Mouse (Mus musculus) hindbrain, embryonic 16.5 days (tissue): ENCODE data around the gene Adssl1. TPM values are rescaled to one million over a fixed set of nuclear protein-coding genes. Genes with fewer than 3 reads are reported as not detected.

Experiments used
- ATAC-seq: fragments of 200-750 bp; cut with Nextera tagmentation; 2 replicates; pipeline ENCODE4 v1.8.0; 2017; ENCODE audit warnings: moderate TSS enrichment, moderate library complexity
- H3K27ac ChIP-seq: fragments of 300-500 bp; sonication (generic); 2 replicates; pipeline ENCODE4 v1.5.1; 2014; ENCODE audit warnings: low read depth, mild to moderate bottlenecking, control low read depth, low read length, moderate library complexity
- H3K27me3 ChIP-seq: fragments of 300-500 bp; sonication (generic); replicated peaks from 2 replicates; pipeline ENCODE4 v1.6.1; 2014; ENCODE audit warnings: low read length; ENCODE audit not compliant: control insufficient read depth, insufficient read depth
- H3K36me3 ChIP-seq: fragments of 300-500 bp; sonication (generic); 2 replicates; pipeline ENCODE4 v1.6.1; 2014; ENCODE audit warnings: mild to moderate bottlenecking, low read length, moderate library complexity, mixed read lengths; ENCODE audit not compliant: control insufficient read depth, insufficient read depth
- H3K4me1 ChIP-seq: fragments of 300-500 bp; sonication (generic); 2 replicates; pipeline ENCODE4 v1.6.1; 2014; ENCODE audit warnings: low read depth, low read length; ENCODE audit not compliant: control insufficient read depth, insufficient read depth
- H3K4me2 ChIP-seq: fragments of 300-500 bp; sonication (generic); 2 replicates; pipeline ENCODE4 v1.6.1; 2014; ENCODE audit warnings: mild to moderate bottlenecking, low read length, control low read depth, moderate library complexity
- H3K4me3 ChIP-seq: fragments of 300-500 bp; sonication (generic); 2 replicates; pipeline ENCODE4 v1.5.1; 2014; ENCODE audit warnings: mild to moderate bottlenecking, low read length, control low read depth, moderate library complexity
- H3K9ac ChIP-seq: fragments of 300-500 bp; sonication (generic); 2 replicates; pipeline ENCODE4 v1.6.1; 2014; ENCODE audit warnings: low read depth, mild to moderate bottlenecking, control low read depth, low read length, moderate library complexity
- H3K9me3 ChIP-seq: fragments of 300-500 bp; sonication (generic); 2 replicates; pipeline ENCODE4 v1.6.1; 2014; ENCODE audit warnings: mild to moderate bottlenecking, low read length, moderate library complexity; ENCODE audit not compliant: control insufficient read depth
- WGBS: fragments of 180-500 bp; shearing (Covaris S2); extraction: QIAGEN DNeasy Blood & Tissue Kit; methylation state at CpG from one replicate; pipeline ENCODE4 v1.1.7; 2014; 5-methylcytosine and 5-hydroxymethylcytosine counted together
- polyA plus RNA-seq: library from polyadenylated mRNA; unstranded; fragments of >200 nt; fragmentation: Nextera tagmentation; extraction: Ambion mirVana; gene quantifications from 2 replicates; pipeline ENCODE4 v1.2.1, GENCODE M21; 2015

The Adssl1 gene
- polyA plus RNA-seq, 1 experiment from 2014 or later: 7.7 TPM

- H3K4me1 ChIP-seq: no peaks in the 10 kb centered on the region; the same call in 1 of the 2 replicates
- WGBS: 89% methylated on average over 6 of the region's 6 CpGs
- no peak for ATAC-seq
Observed at GRCm38 (mm10) chr12:112628197-112628596, 8.4 kb downstream of the Adssl1 start.

GRCm38 (mm10) chr12:112628928-112629721 is 9.3 kb downstream of the Adssl1 start:
- H3K27me3 ChIP-seq: no peaks in the 10 kb centered on the region
- H3K4me1 ChIP-seq: no peaks in the 10 kb centered on the region; the same call in 1 of the 2 replicates
- WGBS: 38% methylated on average over 19 of the region's 19 CpGs
- no peaks in the 10 kb centered on the region for H3K9me3 ChIP-seq
- H3K27ac ChIP-seq: no peak overlapping the region
- peak overlapping the region; percentile 29 for H3K4me3 ChIP-seq
- peak overlapping the region; percentile 42 for H3K9ac ChIP-seq
- ATAC-seq: peak; percentile 72
- no peaks in the 10 kb centered on the region for H3K36me3 ChIP-seq
- peak overlapping the region; percentile 49 for H3K4me2 ChIP-seq

More at GRCm38 (mm10) chr12:112628197-112628596, 8.4 kb downstream of the Adssl1 start:
- no peak overlapping the region for H3K27ac ChIP-seq
- H3K27me3 ChIP-seq: no peaks in the 10 kb centered on the region
- no peaks in the 10 kb centered on the region for H3K9me3 ChIP-seq
- H3K9ac ChIP-seq: no peak overlapping the region
- no peak overlapping the region for H3K4me3 ChIP-seq
- H3K36me3 ChIP-seq: no peaks in the 10 kb centered on the region
- no peak overlapping the region for H3K4me2 ChIP-seq

GRCm38 (mm10) chr12:112630029-112630428 is 10.2 kb downstream of the Adssl1 start:
- Histone ChIP-seq H3K4me3 (no peak overlapping the region), H3K9me3 (no peaks in the 10 kb centered on the region), H3K4me2 (no peak overlapping the region), H3K27me3 (no peaks in the 10 kb centered on the region), H3K9ac (no peak overlapping the region), H3K27ac (no peak overlapping the region), H3K36me3 (no peaks in the 10 kb centered on the region), H3K4me1 (no peaks in the 10 kb centered on the region; the same call in 1 of the 2 replicates)
- ATAC-seq: no peak
- WGBS: 92% methylated on average over 12 of the region's 12 CpGs

GRCm38 (mm10) chr12:112630796-112631195 is 11.0 kb downstream of the Adssl1 start:
- Histone ChIP-seq H3K4me1 (no peaks in the 10 kb centered on the region; the same call in 1 of the 2 replicates), H3K27me3 (no peaks in the 10 kb centered on the region), H3K9me3 (no peaks in the 10 kb centered on the region), H3K27ac (no peak overlapping the region), H3K4me3 (no peak overlapping the region), H3K9ac (no peak overlapping the region), H3K4me2 (no peak overlapping the region), H3K36me3 (no peaks in the 10 kb centered on the region)
- 86% methylated on average over 5 of the region's 5 CpGs for WGBS
- no peak for ATAC-seq

- ATAC-seq: no peak
- no peaks in the 10 kb centered on the region for H3K27me3 ChIP-seq
- no peaks in the 10 kb centered on the region for H3K9me3 ChIP-seq
- H3K4me3 ChIP-seq: no peak overlapping the region
- no peaks in the 10 kb centered on the region for H3K36me3 ChIP-seq
- no peaks in the 10 kb centered on the region; the same call in 1 of the 2 replicates for H3K4me1 ChIP-seq
- WGBS: 57% methylated on average over 1 of the region's 1 CpGs
- no peak overlapping the region for H3K9ac ChIP-seq
- no peak overlapping the region for H3K4me2 ChIP-seq
- no peak overlapping the region for H3K27ac ChIP-seq
Observed at GRCm38 (mm10) chr12:112631472-112631871, 11.6 kb downstream of the Adssl1 start.

GRCm38 (mm10) chr12:112632084-112632777 is 12.4 kb downstream of the Adssl1 start:
- no peak overlapping the region for H3K4me3 ChIP-seq
- WGBS: 76% methylated on average over 11 of the region's 11 CpGs

GRCm38 (mm10) chr12:112632907-112633306 is 13.1 kb downstream of the Adssl1 start:
- Histone ChIP-seq H3K9me3 (no peaks in the 10 kb centered on the region), H3K4me3 (no peak overlapping the region), H3K36me3 (no peaks in the 10 kb centered on the region), H3K27me3 (no peaks in the 10 kb centered on the region), H3K4me1 (no peaks in the 10 kb centered on the region; the same call in 1 of the 2 replicates), H3K4me2 (no peak overlapping the region), H3K9ac (no peak overlapping the region), H3K27ac (no peak overlapping the region)
- ATAC-seq: no peak
- WGBS: 89% methylated on average over 5 of the region's 5 CpGs

More at GRCm38 (mm10) chr12:112632084-112632777, 12.4 kb downstream of the Adssl1 start:
- Histone ChIP-seq H3K27me3 (no peaks in the 10 kb centered on the region), H3K4me1 (no peaks in the 10 kb centered on the region; the same call in 1 of the 2 replicates), H3K9me3 (no peaks in the 10 kb centered on the region), H3K27ac (no peak overlapping the region), H3K36me3 (no peaks in the 10 kb centered on the region), H3K9ac (no peak overlapping the region), H3K4me2 (no peak overlapping the region)
- ATAC-seq: no peak

GRCm38 (mm10) chr12:112633686-112634085 is 13.8 kb downstream of the Adssl1 start:
- no peaks in the 10 kb centered on the region for H3K9me3 ChIP-seq
- WGBS: 72% methylated on average over 9 of the region's 9 CpGs
- H3K4me3 ChIP-seq: no peak overlapping the region
- H3K4me2 ChIP-seq: no peak overlapping the region
- H3K27me3 ChIP-seq: no peaks in the 10 kb centered on the region
- H3K4me1 ChIP-seq: no peaks in the 10 kb centered on the region; the same call in 1 of the 2 replicates
- H3K27ac ChIP-seq: no peak overlapping the region
- H3K9ac ChIP-seq: no peak overlapping the region
- no peak for ATAC-seq
- no peaks in the 10 kb centered on the region for H3K36me3 ChIP-seq

GRCm38 (mm10) chr12:112639526-112639925 is 19.7 kb downstream of the Adssl1 start:
- H3K4me2 ChIP-seq: no peak overlapping the region
- H3K4me3 ChIP-seq: no peak overlapping the region
- 87% methylated on average over 10 of the region's 10 CpGs for WGBS
- H3K4me1 ChIP-seq: peaks cover 4% of the 10 kb centered on the region; the same call in 1 of the 2 replicates
- H3K27ac ChIP-seq: no peak overlapping the region
- no peaks in the 10 kb centered on the region for H3K27me3 ChIP-seq
- H3K9ac ChIP-seq: no peak overlapping the region
- no peaks in the 10 kb centered on the region for H3K36me3 ChIP-seq
- H3K9me3 ChIP-seq: no peaks in the 10 kb centered on the region
- ATAC-seq: no peak
